Mouse (Mus musculus): ENCODE measurements at regions not wholly inside any gene's neighbourhood (a gene's known extent, or its start where the extent isn't known, plus 50 kb on each side); places are given as distances from the start of the nearest gene placed in this dataset.

GRCm38 (mm10) chr12:16218906-16219305 lies 391.9 kb downstream of the Lpin1 start:
- no peak overlapping the region for H3K4me3 ChIP-seq (ENCODE audit: insufficient read depth, low read length)
- H3K27ac ChIP-seq (ENCODE audit: insufficient read depth, low read depth, low read length): no peak overlapping the region

GRCm38 (mm10) chr12:16210553-16210952 lies 393.8 kb upstream of the Trib2 start:
- TF ChIP-seq CTCF (IDR thresholded peaks at IDR 0.05; ENCODE audit: low read depth, low read length): no peak
- TF ChIP-seq POLR2A (IDR thresholded peaks at IDR 0.05; ENCODE audit: borderline replicate concordance, low read depth, low read length): no peak
- peaks cover 11% of the 10 kb centered on the region for H3K4me1 ChIP-seq (ENCODE audit: control insufficient read depth, insufficient read depth, low read length)
- H3K27ac ChIP-seq (ENCODE audit: insufficient read depth, low read depth, low read length): no peak overlapping the region
- no peak overlapping the region for H3K4me3 ChIP-seq (ENCODE audit: insufficient read depth, low read length)

More at GRCm38 (mm10) chr12:16218906-16219305, 391.9 kb downstream of the Lpin1 start:
- no peak for TF ChIP-seq POLR2A (IDR thresholded peaks at IDR 0.05; ENCODE audit: borderline replicate concordance, low read depth, low read length)
- no peak for TF ChIP-seq CTCF (IDR thresholded peaks at IDR 0.05; ENCODE audit: low read depth, low read length)
- no peaks in the 10 kb centered on the region for H3K4me1 ChIP-seq (ENCODE audit: control insufficient read depth, insufficient read depth, low read length)

GRCm38 (mm10) chr12:16210111-16210510 lies 393.4 kb upstream of the Trib2 start:
- no peak overlapping the region for H3K4me3 ChIP-seq (ENCODE audit: insufficient read depth, low read length)
- H3K27ac ChIP-seq (ENCODE audit: insufficient read depth, low read depth, low read length): no peak overlapping the region
- peaks cover 11% of the 10 kb centered on the region for H3K4me1 ChIP-seq (ENCODE audit: control insufficient read depth, insufficient read depth, low read length)
- no peak for TF ChIP-seq CTCF (IDR thresholded peaks at IDR 0.05; ENCODE audit: low read depth, low read length)
- TF ChIP-seq POLR2A (IDR thresholded peaks at IDR 0.05; ENCODE audit: borderline replicate concordance, low read depth, low read length): no peak

- Histone ChIP-seq H3K27ac (ENCODE audit: insufficient read depth, low read depth, low read length) (no peak overlapping the region), H3K4me3 (ENCODE audit: insufficient read depth, low read length) (no peak overlapping the region), H3K4me1 (ENCODE audit: control insufficient read depth, insufficient read depth, low read length) (peaks cover 3% of the 10 kb centered on the region)
- TF ChIP-seq CTCF (IDR thresholded peaks at IDR 0.05; ENCODE audit: low read depth, low read length): no peak
- no peak for TF ChIP-seq POLR2A (IDR thresholded peaks at IDR 0.05; ENCODE audit: borderline replicate concordance, low read depth, low read length)
Observed at GRCm38 (mm10) chr12:16204941-16205340, 388.2 kb upstream of the Trib2 start.

GRCm38 (mm10) chr12:16196917-16197316 lies 380.2 kb upstream of the Trib2 start:
- Histone ChIP-seq H3K27ac (ENCODE audit: insufficient read depth, low read depth, low read length) (no peak overlapping the region), H3K4me3 (ENCODE audit: insufficient read depth, low read length) (no peak overlapping the region), H3K4me1 (ENCODE audit: control insufficient read depth, insufficient read depth, low read length) (no peaks in the 10 kb centered on the region)
- TF ChIP-seq CTCF (IDR thresholded peaks at IDR 0.05; ENCODE audit: low read depth, low read length) (no peak), POLR2A (IDR thresholded peaks at IDR 0.05; ENCODE audit: borderline replicate concordance, low read depth, low read length) (no peak)

GRCm38 (mm10) chr12:16191803-16192389 lies 375.2 kb upstream of the Trib2 start:
- no peaks in the 10 kb centered on the region for H3K4me1 ChIP-seq (ENCODE audit: control insufficient read depth, insufficient read depth, low read length)
- H3K4me3 ChIP-seq (ENCODE audit: insufficient read depth, low read length): no peak overlapping the region
- no peak overlapping the region for H3K27ac ChIP-seq (ENCODE audit: insufficient read depth, low read depth, low read length)
- TF ChIP-seq POLR2A (IDR thresholded peaks at IDR 0.05; ENCODE audit: borderline replicate concordance, low read depth, low read length) (no peak), CTCF (IDR thresholded peaks at IDR 0.05; ENCODE audit: low read depth, low read length) (no peak)

- Histone ChIP-seq H3K4me1 (ENCODE audit: control insufficient read depth, insufficient read depth, low read length) (no peaks in the 10 kb centered on the region), H3K27ac (ENCODE audit: insufficient read depth, low read depth, low read length) (no peak overlapping the region), H3K4me3 (ENCODE audit: insufficient read depth, low read length) (no peak overlapping the region)
- no peak for TF ChIP-seq CTCF (IDR thresholded peaks at IDR 0.05; ENCODE audit: low read depth, low read length)
- TF ChIP-seq POLR2A (IDR thresholded peaks at IDR 0.05; ENCODE audit: borderline replicate concordance, low read depth, low read length): no peak
Observed at GRCm38 (mm10) chr12:16190706-16191105, 374.0 kb upstream of the Trib2 start.

GRCm38 (mm10) chr12:16189441-16189840 lies 372.7 kb upstream of the Trib2 start:
- H3K4me3 ChIP-seq (ENCODE audit: insufficient read depth, low read length): no peak overlapping the region
- no peak for TF ChIP-seq CTCF (IDR thresholded peaks at IDR 0.05; ENCODE audit: low read depth, low read length)
- TF ChIP-seq POLR2A (IDR thresholded peaks at IDR 0.05; ENCODE audit: borderline replicate concordance, low read depth, low read length): no peak
- no peaks in the 10 kb centered on the region for H3K4me1 ChIP-seq (ENCODE audit: control insufficient read depth, insufficient read depth, low read length)
- H3K27ac ChIP-seq (ENCODE audit: insufficient read depth, low read depth, low read length): no peak overlapping the region

- Histone ChIP-seq H3K27ac (ENCODE audit: insufficient read depth, low read depth, low read length) (no peak overlapping the region), H3K4me3 (ENCODE audit: insufficient read depth, low read length) (0 out of 2 replicates have a peak overlapping the region, but pooled peaks have one; percentile 2), H3K4me1 (ENCODE audit: control insufficient read depth, insufficient read depth, low read length) (no peaks in the 10 kb centered on the region)
- TF ChIP-seq POLR2A (IDR thresholded peaks at IDR 0.05; ENCODE audit: borderline replicate concordance, low read depth, low read length): no peak
- no peak for TF ChIP-seq CTCF (IDR thresholded peaks at IDR 0.05; ENCODE audit: low read depth, low read length)
Observed at GRCm38 (mm10) chr12:16185976-16186515, 369.3 kb upstream of the Trib2 start.

GRCm38 (mm10) chr12:16185431-16185923 lies 368.8 kb upstream of the Trib2 start:
- H3K4me3 ChIP-seq (ENCODE audit: insufficient read depth, low read length): peak overlapping the region; percentile 2; the same call in 1 of the 2 replicates
- TF ChIP-seq POLR2A (IDR thresholded peaks at IDR 0.05; ENCODE audit: borderline replicate concordance, low read depth, low read length): no peak
- TF ChIP-seq CTCF (IDR thresholded peaks at IDR 0.05; ENCODE audit: low read depth, low read length): no peak
- H3K4me1 ChIP-seq (ENCODE audit: control insufficient read depth, insufficient read depth, low read length): no peaks in the 10 kb centered on the region
- H3K27ac ChIP-seq (ENCODE audit: insufficient read depth, low read depth, low read length): no peak overlapping the region
